Mouse (Mus musculus): Measurements from ENCODE around the gene Pitpnc1. TPM values are rescaled to one million over a fixed set of nuclear protein-coding genes. Genes with fewer than 3 reads are reported as not detected.

Gene Pitpnc1
- total and polyA plus RNA-seq, 3 experiments = 2.4 to 5.4 (median 3.6) TPM

- no peak overlapping the region for H3K9ac ChIP-seq (ENCODE audit: insufficient read depth, low read depth)
- H3K4me2 ChIP-seq (ENCODE audit: insufficient read depth, low read depth, poor library complexity, severe bottlenecking) = no peak overlapping the region
- no peak overlapping the region for H3K27ac ChIP-seq (ENCODE audit: insufficient read depth, low read depth)
- dilution Hi-C loops (cut with MboI; ENCODE audit: extremely low pct_ligation_motif_present, extremely low pct_unique_long_range_greater_than_20kb, low sequenced_read_pairs) = no loop called here
- no peaks in the 10 kb centered on the region for H3K36me3 ChIP-seq (replicated peaks in 1 of 2; ENCODE audit: control insufficient read depth in 1 of 2, insufficient read depth in 1 of 2, low read length in 1 of 2)
- no peak for DNase-seq (ENCODE audit: extremely low read depth)
- TF ChIP-seq TCF12 (IDR thresholded peaks at IDR 0.05; ENCODE audit: low read depth, low read length) (no peak), MAZ (IDR thresholded peaks at IDR 0.05; ENCODE audit: low read depth, low read length) (no peak), ZC3H11A (IDR thresholded peaks at IDR 0.05; ENCODE audit: low read depth, low read length) (no peak), SIN3A (IDR thresholded peaks at IDR 0.05; ENCODE audit: low read length) (no peak), BHLHE40 (IDR thresholded peaks at IDR 0.05; ENCODE audit: low read depth, low read length) (no peak), RCOR1 (conservative IDR thresholded peaks at IDR 0.05; ENCODE audit: low read depth, low read length) (no peak), ZMIZ1 (IDR thresholded peaks at IDR 0.05; ENCODE audit: low read depth, low read length) (no peak), ELF1 (IDR thresholded peaks at IDR 0.05; ENCODE audit: low read depth, low read length) (no peak), ZKSCAN1 (IDR thresholded peaks at IDR 0.05; ENCODE audit: borderline replicate concordance, low read depth, low read length) (no peak), POLR2AphosphoS2 (IDR thresholded peaks at IDR 0.05; ENCODE audit: low read depth, low read length) (no peak), TBP (conservative IDR thresholded peaks at IDR 0.05; ENCODE audit: low read depth, low read length) (no peak), CHD1 (IDR thresholded peaks at IDR 0.05; ENCODE audit: low read depth, low read length) (no peak), MAFK (IDR thresholded peaks at IDR 0.05; ENCODE audit: insufficient replicate concordance, low read length) (no peak), NRF1 (IDR thresholded peaks at IDR 0.05; ENCODE audit: low read depth, low read length) (no peak), SMC3 (IDR thresholded peaks at IDR 0.05; ENCODE audit: low read depth, low read length) (no peak), KAT2A (IDR thresholded peaks at IDR 0.05; ENCODE audit: insufficient replicate concordance, low read length) (no peak), CTCF (conservative IDR thresholded peaks at IDR 0.05 in 1 of 2, IDR thresholded peaks at IDR 0.05 in 1 of 2; ENCODE audit: low read depth in 2 of 2, low read length in 2 of 2) (no peak), POLR2A (IDR thresholded peaks at IDR 0.05; ENCODE audit: low read depth, low read length) (no peak), EP300 (IDR thresholded peaks at IDR 0.05; ENCODE audit: low read length) (no peak), USF2 (conservative IDR thresholded peaks at IDR 0.05; ENCODE audit: low read depth, low read length) (no peak)
- H3K4me3 ChIP-seq (replicated peaks in 1 of 3; ENCODE audit: low read depth in 2 of 3, low read length in 2 of 3, poor library complexity in 1 of 3) = no peak overlapping the region
- H3K27me3 ChIP-seq (replicated peaks) = no peaks in the 10 kb centered on the region
- H3K9me3 ChIP-seq (replicated peaks; ENCODE audit: low read length) = no peaks in the 10 kb centered on the region
- H3K79me2 ChIP-seq (replicated peaks; ENCODE audit: control insufficient read depth, extremely low read depth, insufficient read depth, poor library complexity, severe bottlenecking) = no peaks in the 10 kb centered on the region
- H3K4me1 ChIP-seq (ENCODE audit: control insufficient read depth in 1 of 2, insufficient read depth in 2 of 2) = peaks cover 11 to 76% of the 10 kb centered on the region in 2 experiments
- in situ Hi-C loops (cut with MboI; ENCODE audit: low pct_ligation_motif_present, low pct_unique_long_range_greater_than_20kb, low sequenced_read_pairs) = no loop called here
These were observed 23.1 kb downstream of the Pitpnc1 start for GRCm38 (mm10) chr11:107447349-107447748.

- no peak overlapping the region for H3K4me2 ChIP-seq (ENCODE audit: insufficient read depth, low read depth, poor library complexity, severe bottlenecking)
- H3K36me3 ChIP-seq (replicated peaks in 1 of 2; ENCODE audit: control insufficient read depth in 1 of 2, insufficient read depth in 1 of 2, low read length in 1 of 2) = no peaks in the 10 kb centered on the region
- no peaks in the 10 kb centered on the region for H3K27me3 ChIP-seq (replicated peaks)
- DNase-seq (ENCODE audit: extremely low read depth) = no peak
- dilution Hi-C loops (cut with MboI; ENCODE audit: extremely low pct_ligation_motif_present, extremely low pct_unique_long_range_greater_than_20kb, low sequenced_read_pairs) (no loop called here), in situ Hi-C loops (cut with MboI; ENCODE audit: low pct_ligation_motif_present, low pct_unique_long_range_greater_than_20kb, low sequenced_read_pairs) (no loop called here)
- H3K79me2 ChIP-seq (replicated peaks; ENCODE audit: control insufficient read depth, extremely low read depth, insufficient read depth, poor library complexity, severe bottlenecking) = no peaks in the 10 kb centered on the region
- H3K4me3 ChIP-seq (replicated peaks in 1 of 3; ENCODE audit: low read depth in 2 of 3, low read length in 2 of 3, poor library complexity in 1 of 3) = no peak overlapping the region
- no peak overlapping the region for H3K9ac ChIP-seq (ENCODE audit: insufficient read depth, low read depth)
- H3K9me3 ChIP-seq (replicated peaks; ENCODE audit: low read length) = no peaks in the 10 kb centered on the region
- no peak for TF ChIP-seq E2F4 (IDR thresholded peaks at IDR 0.05; ENCODE audit: insufficient replicate concordance, low read depth, low read length)
- TF ChIP-seq POLR2AphosphoS2 (IDR thresholded peaks at IDR 0.05; ENCODE audit: low read depth, low read length) = no peak
- TF ChIP-seq MAX (IDR thresholded peaks at IDR 0.05; ENCODE audit: low read length) = no peak
- TF ChIP-seq ZMIZ1 (IDR thresholded peaks at IDR 0.05; ENCODE audit: low read depth, low read length) = no peak
- TF ChIP-seq MEF2A (IDR thresholded peaks at IDR 0.05; ENCODE audit: borderline replicate concordance, low read depth, low read length) = no peak
- TF ChIP-seq POLR2A (IDR thresholded peaks at IDR 0.05; ENCODE audit: low read depth, low read length) = no peak
- peaks cover 14 to 82% of the 10 kb centered on the region in 2 experiments for H3K4me1 ChIP-seq (ENCODE audit: control insufficient read depth in 1 of 2, insufficient read depth in 2 of 2)
- no peak overlapping the region for H3K27ac ChIP-seq (ENCODE audit: insufficient read depth, low read depth)
These were observed 23.8 kb downstream of the Pitpnc1 start for GRCm38 (mm10) chr11:107446650-107447049.
